Mouse (Mus musculus) G1E-ER4 (cell line): ENCODE results near the gene Cebpa. TPM values are rescaled to one million over a fixed set of nuclear protein-coding genes. Genes with fewer than 3 reads are reported as not detected.

ENCODE experiments used
- GATA1 ChIP-seq: IDR thresholded peaks from one replicate; pipeline ENCODE4 v1.8.0; 2012; ENCODE audit warnings: low read length, inconsistent platforms
- polyA plus RNA-seq: library from polyadenylated mRNA; stranded (reverse); fragments of >175 nt; gene quantifications from 2 replicates; pipeline ENCODE4 v1.2.3, GENCODE M21; 2012

Cebpa gene
- not detected in 2 replicates for polyA plus RNA-seq

- no peak for TF ChIP-seq GATA1
Measured at GRCm38 (mm10) chr7:35118841-35119413, at the start of gene Cebpa. Gene Cebpa (plus strand): TSS chr7:35119293.

- TF ChIP-seq GATA1: no peak
Measured at GRCm38 (mm10) chr7:35076645-35077044, 42.4 kb upstream of the Cebpa start.

GRCm38 (mm10) chr7:35080843-35081338 is 38.2 kb upstream of the Cebpa start:
- TF ChIP-seq GATA1: no peak

GRCm38 (mm10) chr7:35081406-35082104 is 37.5 kb upstream of the Cebpa start:
- TF ChIP-seq GATA1: no peak

GRCm38 (mm10) chr7:35084565-35085360 is 34.3 kb upstream of the Cebpa start:
- TF ChIP-seq GATA1: no peak

GRCm38 (mm10) chr7:35086271-35086861 is 32.7 kb upstream of the Cebpa start:
- no peak for TF ChIP-seq GATA1

GRCm38 (mm10) chr7:35090550-35090949 is 28.5 kb upstream of the Cebpa start:
- TF ChIP-seq GATA1: no peak

- TF ChIP-seq GATA1: no peak
Measured at GRCm38 (mm10) chr7:35094975-35095678, 24.0 kb upstream of the Cebpa start.

- TF ChIP-seq GATA1: no peak
Measured at GRCm38 (mm10) chr7:35098777-35099176, 20.3 kb upstream of the Cebpa start.

GRCm38 (mm10) chr7:35099528-35099927 is 19.6 kb upstream of the Cebpa start:
- no peak for TF ChIP-seq GATA1

GRCm38 (mm10) chr7:35106614-35107013 is 12.5 kb upstream of the Cebpa start:
- TF ChIP-seq GATA1: no peak

- TF ChIP-seq GATA1: no peak
Measured at GRCm38 (mm10) chr7:35107630-35108029, 11.5 kb upstream of the Cebpa start.

GRCm38 (mm10) chr7:35108046-35108445 is 11.0 kb upstream of the Cebpa start:
- TF ChIP-seq GATA1: no peak

- no peak for TF ChIP-seq GATA1
Measured at GRCm38 (mm10) chr7:35108663-35109062, 10.4 kb upstream of the Cebpa start.

- no peak for TF ChIP-seq GATA1
Measured at GRCm38 (mm10) chr7:35113136-35113535, 6.0 kb upstream of the Cebpa start.
